In genomic region chrX:145308555-145308954, GRCm38 (mm10) we compare ENCODE assay signal across 10 mouse cellular contexts. TPM values are rescaled to one million over a fixed set of nuclear protein-coding genes. Genes with fewer than 3 reads are reported as not detected.
DNase-seq lines count a peak whose midpoint lies in the region; ATAC-seq and TF ChIP-seq lines count a peak whose summit lies in the region.
"Had no signal": no experiment of that assay in that cellular context is flagged by ENCODE, and none has a peak within 500 bp of the region (broad histone marks: within the 10 kb centered on the region; RNA-seq: fewer than 3 reads in every experiment).

No protein-coding gene starts in this region.

- no peak overlapping the region for H3K27ac ChIP-seq in embryonic fibroblast, embryonic 13.5 days (ENCODE audit: insufficient read depth, low read length)

- peak; percentile 34; the same call in 1 of the 2 replicates for TF ChIP-seq CTCF in embryonic fibroblast, embryonic 13.5 days (IDR thresholded peaks at IDR 0.05; ENCODE audit: borderline replicate concordance, insufficient read depth, low read length)

- intact Hi-C loops in heart, postnatal 10 days (cut with DNase I), result loop anchor here (5.0 kb wide), 1 partner anchor 906 kb away; no protein-coding TSS in a partner anchor

- H3K4me1 ChIP-seq in embryonic fibroblast, embryonic 13.5 days (ENCODE audit: control insufficient read depth, insufficient read depth, low read length), result no peaks in the 10 kb centered on the region

- peak; percentile 0 to 1 for DNase-seq in heart, postnatal 10 days
- no peak for DNase-seq in heart, adult 8-10 months (ENCODE audit: low spot score)
- DNase-seq in right cerebral cortex, postnatal 14 days, result peak; percentile 7
- DNase-seq in right cerebral cortex, postnatal 36 days (ENCODE audit: low spot score in 2 of 2), result no peak
- peak; percentile 2 for DNase-seq in splenic B cell, adult 2 months (ENCODE audit: low read depth, low spot score)
- DNase-seq in cerebellum, postnatal 36 days, result no peak
- DNase-seq: kidney, adult 2 months; liver had no signal

- H3K4me3 ChIP-seq in embryonic fibroblast, embryonic 13.5 days (ENCODE audit: insufficient read depth, low read length), result no peak overlapping the region

- TF ChIP-seq POLR2A in embryonic fibroblast, embryonic 13.5 days (IDR thresholded peaks at IDR 0.05; ENCODE audit: low read depth, low read length), result no peak

- no peaks in the 10 kb centered on the region for H3K27me3 ChIP-seq in splenic B cell, adult 2 months (ENCODE audit: control insufficient read depth, insufficient read depth, low read length, poor library complexity, severe bottlenecking)

- H3K36me3 ChIP-seq in splenic B cell, adult 2 months (ENCODE audit: control insufficient read depth, insufficient read depth, low read length, poor library complexity, severe bottlenecking), result no peaks in the 10 kb centered on the region

- no peak for ATAC-seq in erythroblast, adult 5-6 weeks (replicated peaks; ENCODE audit: low FRiP score, poor library complexity, severe bottlenecking)

RNA-seq across cellular contexts. Expression of gene Lhfpl1, which starts 40.3 kb away (rescaled TPM):
- not detected for total RNA-seq in heart, postnatal 10 days (2021)
- not detected for total RNA-seq in heart, adult 8-10 months (2022)
- 0.67 and 0.72 TPM in 2 replicates for polyA plus RNA-seq in embryonic fibroblast, embryonic 13.5 days (2011; ENCODE audit: insufficient read length, low read depth, missing spikeins)
- not detected in 2 replicates for total RNA-seq in erythroblast, adult 5-6 weeks (2015; ENCODE audit: low replicate concordance)
- not detected in 2 replicates for total RNA-seq in erythroblast, adult 5-6 weeks (2017; ENCODE audit: low replicate concordance)

Comparison
In these comparisons a context has a peak if more than half of its experiments do, and no peak if none do; other contexts are left out.
1. DNase-seq: peak in heart, postnatal 10 days (2 of 2), right cerebral cortex, postnatal 14 days (single experiment) and splenic B cell, adult 2 months (single experiment); none in heart, adult 8-10 months (single experiment), right cerebral cortex, postnatal 36 days (0 of 2) and cerebellum, postnatal 36 days (0 of 2).